Mouse (Mus musculus) MEL (cell line): ENCODE results near the gene Tspan32. TPM values are rescaled to one million over a fixed set of nuclear protein-coding genes. Genes with fewer than 3 reads are reported as not detected.

Experiments used
- DNase-seq: peaks from one replicate; pipeline ENCODE4 v3.0.0; 2011; ENCODE audit warnings: low read depth, low spot score
- H3K27ac ChIP-seq: 2 replicates; pipeline ENCODE4 v1.5.1; 2012; ENCODE audit warnings: low read depth, mild to moderate bottlenecking, control low read depth, low read length, moderate library complexity; ENCODE audit not compliant: control insufficient read depth
- H3K27me3 ChIP-seq, 2 experiments: fragments of 150-350 bp in 1 of 2; sonication (generic) in 1 of 2; 2 replicates each; pipeline ENCODE4 v1.6.1; 2012; ENCODE audit warnings: low read length in 2 of 2, mild to moderate bottlenecking in 2 of 2, improper control_type of control experiment in 1 of 2, moderate library complexity in 1 of 2; ENCODE audit not compliant: insufficient read depth in 2 of 2, control insufficient read depth in 1 of 2
- H3K36me3 ChIP-seq, 2 experiments: 2 replicates each; pipeline ENCODE4 v1.6.1; 2012 to 2014; ENCODE audit warnings: low read length in 2 of 2, improper control_type of control experiment in 1 of 2, inconsistent platforms in 1 of 2, mild to moderate bottlenecking in 1 of 2; ENCODE audit not compliant: insufficient read depth in 2 of 2, control insufficient read depth in 1 of 2
- H3K4me1 ChIP-seq, 2 experiments: fragments of 150-350 bp in 1 of 2; sonication (generic) in 1 of 2; 2 replicates each; pipeline ENCODE4 v1.6.1; 2012; ENCODE audit warnings: low read length in 2 of 2, improper control_type of control experiment in 1 of 2, mild to moderate bottlenecking in 1 of 2; ENCODE audit not compliant: insufficient read depth in 2 of 2, control insufficient read depth in 1 of 2
- H3K4me3 ChIP-seq, 2 experiments: fragments of 150-350 bp in 1 of 2; sonication (generic) in 1 of 2; 2 replicates each; pipeline ENCODE4 v1.5.1; 2012; ENCODE audit warnings: low read depth in 2 of 2, low read length in 2 of 2, mild to moderate bottlenecking in 2 of 2, moderate library complexity in 2 of 2, control low read depth in 1 of 2, improper control_type of control experiment in 1 of 2; ENCODE audit not compliant: control insufficient read depth in 1 of 2, insufficient read depth in 1 of 2
- H3K79me2 ChIP-seq: 2 replicates; pipeline ENCODE4 v1.6.1; 2012; ENCODE audit warnings: mild to moderate bottlenecking, low read length, moderate library complexity; ENCODE audit not compliant: control insufficient read depth, poor library complexity, insufficient read depth
- H3K9ac ChIP-seq: 2 replicates; pipeline ENCODE4 v1.6.1; 2012; ENCODE audit warnings: low read depth, mild to moderate bottlenecking, control low read depth, low read length, moderate library complexity; ENCODE audit not compliant: control insufficient read depth, poor library complexity, severe bottlenecking
- H3K9me3 ChIP-seq: fragments of 150-350 bp; sonication (generic); replicated peaks from 2 replicates; pipeline ENCODE4 v1.6.1; 2012; ENCODE audit warnings: mild to moderate bottlenecking, low read length, improper control_type of control experiment, moderate library complexity; ENCODE audit not compliant: insufficient read depth
- CHD1 ChIP-seq: IDR thresholded peaks from 2 replicates; pipeline ENCODE4 v1.6.1; 2012; ENCODE audit warnings: low read depth, mild to moderate bottlenecking, inconsistent platforms, low read length, improper control_type of control experiment
- CHD2 ChIP-seq: IDR thresholded peaks from 2 replicates; pipeline ENCODE4 v1.6.1; 2011; ENCODE audit warnings: low read length, improper control_type of control experiment
- GABPA ChIP-seq: IDR thresholded peaks from 2 replicates; pipeline ENCODE4 v1.6.1; 2012; ENCODE audit warnings: low read depth, mild to moderate bottlenecking, inconsistent platforms, low read length, improper control_type of control experiment, moderate library complexity
- KAT2A ChIP-seq: conservative IDR thresholded peaks from 2 replicates; pipeline ENCODE4 v1.6.1; 2012; ENCODE audit warnings: low read depth, low read length, improper control_type of control experiment, inconsistent platforms
- MAFK ChIP-seq: IDR thresholded peaks from 2 replicates; pipeline ENCODE4 v1.6.1; 2011; ENCODE audit warnings: low read depth, mild to moderate bottlenecking, low read length, improper control_type of control experiment, borderline replicate concordance
- MAZ ChIP-seq: IDR thresholded peaks from 2 replicates; pipeline ENCODE4 v1.6.1; 2012; ENCODE audit warnings: low read depth, mild to moderate bottlenecking, inconsistent platforms, low read length, improper control_type of control experiment
- MEF2A ChIP-seq: IDR thresholded peaks from 2 replicates; pipeline ENCODE4 v1.6.1; 2014; ENCODE audit warnings: low read depth, mild to moderate bottlenecking, inconsistent platforms, low read length, improper control_type of control experiment; ENCODE audit not compliant: poor library complexity, insufficient replicate concordance, severe bottlenecking; ENCODE audit errors: extremely low read depth
- MYB ChIP-seq: IDR thresholded peaks from 2 replicates; pipeline ENCODE4 v1.6.1; 2011; ENCODE audit warnings: mild to moderate bottlenecking, low read depth, low read length, improper control_type of control experiment
- MYC ChIP-seq: IDR thresholded peaks from 2 replicates; pipeline ENCODE4 v1.6.1; 2011; ENCODE audit warnings: low read depth, mild to moderate bottlenecking, low read length, improper control_type of control experiment, moderate library complexity
- NELFE ChIP-seq: IDR thresholded peaks from 2 replicates; pipeline ENCODE4 v1.6.1; 2011; ENCODE audit warnings: low read depth, low read length, improper control_type of control experiment
- NRF1 ChIP-seq: IDR thresholded peaks from 2 replicates; pipeline ENCODE4 v1.6.1; 2014; ENCODE audit warnings: low read depth, mild to moderate bottlenecking, inconsistent platforms, low read length, improper control_type of control experiment, moderate library complexity; ENCODE audit not compliant: poor library complexity, insufficient read depth, severe bottlenecking
- POLR2A ChIP-seq, 2 experiments: IDR thresholded peaks; 2 replicates each; pipeline ENCODE4 v1.6.1; 2011 to 2012; ENCODE audit warnings: low read length in 2 of 2, mild to moderate bottlenecking in 2 of 2, control low read depth in 1 of 2, improper control_type of control experiment in 1 of 2, low read depth in 1 of 2, moderate library complexity in 1 of 2; ENCODE audit not compliant: control insufficient read depth in 1 of 2, insufficient read depth in 1 of 2, poor library complexity in 1 of 2
- POLR2AphosphoS2 ChIP-seq: IDR thresholded peaks from 2 replicates; pipeline ENCODE4 v1.6.1; 2011; ENCODE audit warnings: low read length, improper control_type of control experiment
- POLR2AphosphoS5 ChIP-seq: IDR thresholded peaks from 2 replicates; pipeline ENCODE4 v1.6.1; 2012; ENCODE audit warnings: low read depth, borderline replicate concordance, mild to moderate bottlenecking, inconsistent platforms, low read length, moderate library complexity, mixed read lengths
- RAD21 ChIP-seq: IDR thresholded peaks from 2 replicates; pipeline ENCODE4 v1.6.1; 2011; ENCODE audit warnings: mild to moderate bottlenecking, low read depth, low read length, improper control_type of control experiment
- SIN3A ChIP-seq: IDR thresholded peaks from 2 replicates; pipeline ENCODE4 v1.6.1; 2012; ENCODE audit warnings: low read length, improper control_type of control experiment, inconsistent platforms
- UBTF ChIP-seq: IDR thresholded peaks from 2 replicates; pipeline ENCODE4 v1.6.1; 2012; ENCODE audit warnings: low read depth, mild to moderate bottlenecking, inconsistent platforms, low read length, improper control_type of control experiment, moderate library complexity, borderline replicate concordance; ENCODE audit not compliant: insufficient read depth
- ZC3H11A ChIP-seq: IDR thresholded peaks from 2 replicates; pipeline ENCODE4 v1.6.1; 2012; ENCODE audit warnings: low read depth, mild to moderate bottlenecking, inconsistent platforms, low read length, improper control_type of control experiment
- ZKSCAN1 ChIP-seq: IDR thresholded peaks from 2 replicates; pipeline ENCODE4 v1.6.1; 2012; ENCODE audit warnings: low read depth, mild to moderate bottlenecking, inconsistent platforms, low read length, improper control_type of control experiment, moderate library complexity
- polyA plus RNA-seq, 2 experiments: library from polyadenylated mRNA; stranded (reverse) in 1 of 2; unstranded in 1 of 2; fragments of >175 nt in 1 of 2; fragments of >200 nt in 1 of 2; gene quantifications; 2 replicates each; pipeline versions ENCODE4 v1.2.1 to v1.2.4; 2012; ENCODE audit warnings: low replicate concordance in 2 of 2, low read depth in 1 of 2; ENCODE audit not compliant: insufficient read length in 2 of 2, insufficient read depth in 1 of 2, missing spikeins in 1 of 2
- total RNA-seq: library from RNA; depleted of rRNA; stranded (reverse); fragments of 300-350 nt; gene quantifications from 2 replicates; pipeline ENCODE4 v1.2.3, GENCODE M21; 2012

The Tspan32 gene
- total and polyA plus RNA-seq, 3 experiments, result 53.5 to 212 (median 205) TPM

DNA sequence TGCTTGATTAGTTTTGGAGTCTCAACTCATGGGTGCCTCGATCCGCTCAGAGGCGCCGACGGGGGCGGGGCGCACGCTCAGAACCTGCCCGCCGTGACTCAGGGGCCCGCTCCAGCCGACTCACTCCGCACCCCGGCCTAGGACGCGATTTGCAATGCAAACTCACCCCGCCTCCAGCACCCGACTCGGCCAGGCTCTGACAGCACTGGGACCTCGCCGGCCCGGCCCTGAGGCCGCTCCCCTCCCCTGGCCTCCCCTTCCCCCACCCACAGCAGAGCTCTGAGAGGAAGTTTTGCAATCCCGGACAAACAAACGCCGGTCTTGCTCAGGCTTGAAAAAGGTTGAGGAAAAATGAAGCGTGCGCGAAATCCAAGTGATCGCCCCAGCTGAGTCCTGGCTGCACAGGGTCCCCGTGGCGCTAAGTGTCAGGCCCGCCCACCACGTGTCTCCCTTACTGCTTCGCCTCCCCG is 37.4 kb upstream of the Tspan32 start:
- no peak overlapping the region for H3K27ac ChIP-seq
- DNase-seq, result no peak
- no peak overlapping the region for H3K9ac ChIP-seq
- H3K9me3 ChIP-seq, result no peaks in the 10 kb centered on the region
- H3K79me2 ChIP-seq, result no peaks in the 10 kb centered on the region
- no peaks in the 10 kb centered on the region for H3K4me1 ChIP-seq
- TF ChIP-seq MAZ, result no peak
- TF ChIP-seq SIN3A, result no peak
- no peak for TF ChIP-seq RAD21
- H3K27me3 ChIP-seq, result peaks cover 1% of the 10 kb centered on the region in 2 experiments; a peak in 1 of 4 replicates
- no peak overlapping the region for H3K4me3 ChIP-seq
- H3K36me3 ChIP-seq, result no peaks in the 10 kb centered on the region

DNA sequence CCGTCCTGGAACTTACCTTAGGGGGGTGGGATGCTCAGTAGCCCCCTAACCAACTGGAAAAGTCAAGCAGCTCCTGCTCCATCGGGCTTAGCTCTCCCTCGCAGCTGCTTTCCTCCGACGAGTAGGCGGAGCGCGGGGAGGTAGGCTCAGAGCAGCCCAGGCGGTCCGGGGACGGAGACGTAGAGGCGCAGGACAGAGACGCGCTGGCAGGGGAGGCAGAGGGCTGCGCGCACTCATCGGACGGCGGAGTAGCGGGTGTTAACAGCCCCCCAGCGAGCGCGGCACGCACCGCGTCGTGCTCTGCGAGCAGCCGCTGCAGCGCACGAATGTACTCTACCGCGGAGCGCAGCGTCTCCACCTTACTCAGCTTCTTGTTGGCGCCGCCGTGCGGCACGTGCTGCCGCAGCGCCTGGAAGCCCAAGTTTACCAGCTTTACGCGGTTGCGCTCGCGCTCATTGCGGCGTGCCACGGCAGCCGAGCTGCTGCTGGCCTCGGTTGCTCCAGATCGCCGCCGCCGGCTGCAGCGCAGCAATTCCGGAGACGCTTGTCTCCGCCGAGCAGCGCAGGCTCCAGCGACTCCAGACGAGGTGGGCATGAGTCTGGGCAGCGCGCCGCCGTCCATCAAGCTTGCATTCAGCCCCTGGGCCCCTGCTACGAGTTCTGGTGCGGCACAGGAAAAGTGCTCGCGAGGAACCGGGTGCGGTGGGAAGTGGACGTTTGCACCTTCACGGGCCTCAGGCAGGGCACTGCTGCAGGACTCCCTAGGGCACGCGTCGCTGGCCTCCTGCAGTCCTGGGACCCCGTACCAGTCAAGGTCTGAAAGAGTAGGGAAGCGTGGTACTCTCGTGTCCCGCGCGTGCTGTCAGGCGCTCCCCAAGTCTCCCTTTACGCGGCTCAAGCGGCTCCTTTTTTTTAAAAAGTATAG is 36.7 kb upstream of the Tspan32 start:
- no peak overlapping the region for H3K4me3 ChIP-seq
- H3K9ac ChIP-seq, result no peak overlapping the region
- peaks cover 1% of the 10 kb centered on the region in 2 experiments; a peak in 1 of 4 replicates for H3K27me3 ChIP-seq
- no peak overlapping the region for H3K27ac ChIP-seq
- H3K36me3 ChIP-seq, result no peaks in the 10 kb centered on the region
- no peak for DNase-seq
- H3K4me1 ChIP-seq, result no peaks in the 10 kb centered on the region
- H3K9me3 ChIP-seq, result no peaks in the 10 kb centered on the region
- TF ChIP-seq MYC (no peak), POLR2AphosphoS5 (no peak), GABPA (no peak)
- H3K79me2 ChIP-seq, result no peaks in the 10 kb centered on the region

DNA sequence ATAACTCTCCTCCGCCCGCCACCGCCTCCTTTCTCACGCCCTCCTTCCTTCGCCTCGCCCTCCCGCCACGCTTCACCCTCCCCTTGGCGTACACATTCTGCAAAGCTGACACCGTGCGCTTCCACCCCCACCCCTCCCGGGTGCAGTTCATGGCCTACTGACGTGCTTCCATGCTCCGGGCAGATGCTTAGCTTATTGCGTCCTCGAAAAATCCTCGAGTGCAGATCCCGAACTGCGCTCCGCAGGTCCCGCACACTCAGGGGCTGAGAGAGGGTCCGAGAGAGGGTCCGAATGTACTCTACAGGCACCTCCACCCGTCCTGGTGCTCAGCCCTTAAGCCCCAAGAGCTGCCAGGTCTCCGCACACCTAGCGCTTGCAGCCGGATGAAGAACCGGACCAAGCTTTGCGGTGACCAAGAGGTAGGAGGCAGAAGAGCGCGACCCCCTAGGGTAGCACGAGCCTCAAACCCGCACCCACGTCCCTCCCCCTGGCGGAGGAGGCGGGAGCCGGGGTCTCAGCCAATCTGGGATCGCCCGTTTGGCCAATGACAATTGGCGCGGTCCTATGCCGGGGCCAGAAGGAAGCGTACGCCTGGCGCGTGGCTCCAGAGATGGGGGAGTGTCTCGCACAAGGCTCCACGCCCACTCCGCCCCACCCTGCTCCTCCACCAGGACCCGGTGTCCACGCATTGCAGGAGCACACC is 35.9 kb upstream of the Tspan32 start, which contains the start of gene Ascl2:
TSS of gene Ascl2 (minus strand) at position 456 of the 703 bp plus-strand sequence.
- no peaks in the 10 kb centered on the region for H3K4me1 ChIP-seq
- H3K36me3 ChIP-seq, result no peaks in the 10 kb centered on the region
- no peaks in the 10 kb centered on the region for H3K9me3 ChIP-seq
- DNase-seq, result no peak
- TF ChIP-seq MEF2A, result no peak
- no peak for TF ChIP-seq CHD1
- TF ChIP-seq GABPA, result no peak
- TF ChIP-seq ZC3H11A, result no peak
- no peak for TF ChIP-seq MYB
- TF ChIP-seq NRF1, result no peak
- no peak for TF ChIP-seq NELFE
- no peak for TF ChIP-seq POLR2A (IDR thresholded peaks at IDR 0.05; ENCODE audit: control insufficient read depth in 1 of 2, insufficient read depth in 1 of 2, low read depth in 1 of 2, low read length in 2 of 2, poor library complexity in 1 of 2)
- no peak for TF ChIP-seq POLR2AphosphoS2
- TF ChIP-seq CHD2, result no peak
- TF ChIP-seq KAT2A, result no peak
- TF ChIP-seq UBTF, result no peak
- no peak for TF ChIP-seq ZKSCAN1
- TF ChIP-seq POLR2AphosphoS5, result no peak
- no peak for TF ChIP-seq MAFK
- no peak within 1 kb of the TSS for H3K4me3 ChIP-seq
- no peak within 1 kb of the TSS for H3K27ac ChIP-seq
- H3K9ac ChIP-seq, result no peak within 1 kb of the TSS
- H3K27me3 ChIP-seq, result peaks cover 0 to 1% of the 10 kb centered on the region in 2 experiments; a peak in 1 of 4 replicates
- H3K79me2 ChIP-seq, result no peaks in the 10 kb centered on the region
